Mouse (Mus musculus) thymus, postnatal 36 days (tissue): ENCODE data around the gene Tcfl5.

Experiments used
- DNase-seq, 2 experiments: peaks; one replicate each; pipeline ENCODE4 v3.0.0; 2022; ENCODE audit warnings: mixed read lengths in 2 of 2

Tcfl5 gene

DNA sequence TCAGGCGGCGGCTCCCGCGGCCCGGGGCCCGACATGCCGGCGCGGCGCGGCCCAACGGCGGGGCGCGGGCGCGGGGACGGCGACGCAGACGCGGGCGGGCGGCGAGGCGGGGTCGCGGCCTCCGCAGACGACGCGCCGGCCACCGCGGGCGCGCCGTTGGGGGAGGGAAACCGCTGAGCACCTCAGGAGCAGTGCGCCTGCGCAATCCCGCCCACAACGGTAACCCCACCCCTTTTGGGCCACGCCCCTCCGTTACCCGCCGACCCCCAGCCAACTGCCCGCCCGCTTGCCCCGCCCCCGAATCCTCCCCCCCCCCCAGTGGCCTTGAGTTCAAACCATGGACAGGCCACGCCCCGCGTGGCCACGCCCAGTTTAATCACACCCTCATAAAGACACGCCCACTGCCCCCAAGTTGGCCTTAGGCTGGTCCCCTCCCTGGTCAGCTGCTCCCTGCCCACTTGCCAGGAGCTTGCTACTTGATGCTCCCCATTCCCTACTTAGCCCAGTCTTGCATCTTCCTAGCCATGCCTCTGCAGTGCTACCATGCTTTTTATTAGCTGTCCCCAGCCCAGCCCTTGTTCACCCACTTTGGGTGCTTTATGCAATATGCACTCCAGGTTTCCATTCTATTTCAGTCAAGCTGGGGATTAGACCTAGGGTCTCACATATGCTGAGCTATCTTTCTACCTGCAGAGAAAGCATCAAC, at the start of gene Tcfl5:
Gene Tcfl5, minus strand, starts transcription at position 154 of the 706 bp plus-strand sequence.
- DNase-seq = no peak

- no peak for DNase-seq
These were observed 47.3 kb upstream of the Tcfl5 start for GRCm38 (mm10) chr2:180689841-180690240.

GRCm38 (mm10) chr2:180684031-180684430, 41.5 kb upstream of the Tcfl5 start:
- no peak for DNase-seq

DNA sequence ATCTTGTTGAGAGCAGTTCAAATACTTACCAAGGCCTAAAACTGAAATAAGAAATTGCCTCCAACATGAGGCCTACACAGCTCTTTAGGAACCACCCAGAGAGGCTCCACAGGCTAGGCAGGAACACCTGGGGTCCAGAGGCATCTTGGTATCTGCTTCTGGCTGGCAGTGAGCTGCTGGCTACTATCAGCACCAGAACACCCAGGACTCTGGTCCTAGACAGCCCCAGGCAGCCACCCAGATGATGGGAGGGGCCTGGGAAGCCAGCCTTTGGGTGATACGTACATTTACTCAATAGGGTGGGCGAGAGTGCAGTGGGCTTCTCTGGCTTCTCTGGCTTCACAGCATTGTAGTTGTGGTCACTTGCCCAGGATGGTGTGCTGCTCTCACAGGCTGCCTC, 41.0 kb upstream of the Tcfl5 start:
- no peak for DNase-seq

DNA sequence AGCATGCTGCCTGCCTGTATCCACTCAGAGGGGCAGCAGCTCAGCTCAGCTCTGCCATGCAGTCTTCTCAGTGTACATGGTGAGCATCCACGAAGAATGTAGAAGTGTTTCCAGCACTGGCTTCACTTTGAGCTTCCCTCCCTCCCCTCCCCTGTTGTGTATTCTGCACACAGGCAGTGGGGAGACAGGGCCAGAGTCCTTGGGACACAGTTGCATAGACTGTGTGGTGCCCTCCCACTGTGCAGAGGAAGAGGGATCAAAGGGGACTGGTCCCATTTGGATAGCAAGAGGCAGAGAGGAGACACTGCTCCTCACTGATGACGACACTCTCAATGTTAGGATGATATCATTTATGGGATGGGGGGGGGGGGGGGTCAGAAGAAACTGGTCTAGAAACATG, 38.7 kb upstream of the Tcfl5 start:
- no peak for DNase-seq

GRCm38 (mm10) chr2:180678609-180679140, 36.2 kb upstream of the Tcfl5 start:
- DNase-seq = peak; percentile 56 to 64

DNA sequence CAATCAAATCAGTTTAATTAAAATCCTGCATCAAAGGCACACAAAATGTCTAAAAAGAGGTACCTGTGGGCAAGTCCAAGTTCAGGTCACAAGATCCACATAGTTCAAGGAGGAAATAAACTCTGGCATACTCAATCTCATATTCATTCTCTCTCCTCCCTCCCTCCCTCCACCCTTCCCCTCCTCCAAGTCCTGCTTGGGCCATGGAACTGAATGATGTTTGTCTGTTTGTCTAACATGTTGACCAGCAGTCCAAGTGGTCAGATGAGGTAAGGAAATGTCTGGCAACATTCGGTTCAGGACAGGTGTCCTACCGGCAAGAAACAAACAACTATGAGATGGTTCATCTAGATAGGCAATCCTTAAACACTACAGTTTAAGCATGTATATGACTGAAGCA, 34.2 kb upstream of the Tcfl5 start:
- no peak for DNase-seq

DNA sequence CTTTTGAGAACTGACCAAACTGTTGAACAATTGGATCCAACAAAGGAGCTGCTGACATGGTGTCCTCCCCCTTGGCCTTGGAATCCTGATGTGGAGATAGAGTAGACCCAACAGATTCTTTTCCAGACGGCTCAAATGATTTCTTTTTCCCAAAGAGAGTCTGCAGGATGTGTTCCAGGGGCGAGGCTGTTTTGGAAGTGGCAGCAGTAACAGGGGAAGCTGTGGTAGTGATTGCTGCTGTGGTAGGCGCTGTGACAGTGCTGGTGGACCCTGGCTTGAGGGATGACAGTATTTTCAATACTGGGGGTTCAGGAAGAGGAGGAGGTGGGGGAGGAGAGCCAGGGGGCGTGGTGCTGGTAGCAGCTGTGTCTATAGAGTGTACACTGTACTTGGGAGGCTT, 19.5 kb upstream of the Tcfl5 start:
- DNase-seq = no peak

- DNase-seq = no peak
These were observed 18.0 kb upstream of the Tcfl5 start for GRCm38 (mm10) chr2:180660521-180660920.

GRCm38 (mm10) chr2:180659353-180660150, 17.0 kb upstream of the Tcfl5 start:
- no peak for DNase-seq

GRCm38 (mm10) chr2:180658381-180658780, 15.9 kb upstream of the Tcfl5 start:
- DNase-seq = no peak

GRCm38 (mm10) chr2:180657394-180658013, 15.0 kb upstream of the Tcfl5 start:
- peak; percentile 44 to 57 for DNase-seq

DNA sequence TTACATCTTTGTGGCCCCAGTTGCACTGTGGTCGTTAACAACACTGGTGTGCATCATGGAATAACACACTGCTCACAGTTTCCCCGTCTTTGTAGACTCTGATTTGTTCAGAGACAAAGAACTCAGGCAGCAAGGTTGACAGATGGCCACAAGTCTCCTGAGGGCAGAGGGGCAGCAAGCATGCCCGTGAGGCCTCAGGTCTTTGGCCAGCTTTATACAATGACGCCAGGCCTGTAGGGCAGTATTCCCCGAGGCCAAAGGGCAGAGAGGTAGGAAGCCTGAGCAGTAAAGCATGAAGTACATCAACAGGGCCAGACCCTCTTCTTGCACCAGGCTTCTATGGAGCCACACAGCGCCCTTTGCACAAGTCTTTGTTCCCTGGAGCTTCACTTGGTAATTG, 12.6 kb upstream of the Tcfl5 start:
- DNase-seq = no peak

DNA sequence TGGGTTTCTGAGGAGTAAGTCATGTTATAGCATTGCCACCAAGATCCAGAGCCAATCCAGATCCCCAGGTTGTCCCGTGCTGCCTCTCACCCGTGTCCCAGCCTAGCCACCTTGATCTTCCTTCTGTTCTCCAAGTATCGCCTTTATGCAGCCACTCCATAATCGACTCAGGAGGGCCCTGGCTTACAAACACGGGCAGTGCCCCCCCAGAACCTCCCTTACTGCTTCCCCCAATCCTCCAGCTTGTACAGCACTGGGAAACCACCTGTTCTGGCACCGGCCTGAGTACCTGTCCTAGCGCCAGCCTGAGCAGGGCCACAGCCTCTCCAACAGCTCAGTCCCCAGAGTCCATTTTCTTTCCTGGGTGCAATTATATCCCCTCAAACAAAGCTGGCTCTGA, 12.2 kb upstream of the Tcfl5 start:
- no peak for DNase-seq

- DNase-seq = no peak
These were observed 4.3 kb upstream of the Tcfl5 start for GRCm38 (mm10) chr2:180646841-180647240.

GRCm38 (mm10) chr2:180643626-180644025, 1.1 kb upstream of the Tcfl5 start:
- no peak for DNase-seq

- DNase-seq = no peak
These were observed 643 bp downstream of the Tcfl5 start for GRCm38 (mm10) chr2:180641576-180642554.

- DNase-seq = no peak
These were observed 30.6 kb downstream of the Tcfl5 start for GRCm38 (mm10) chr2:180611882-180612281.

GRCm38 (mm10) chr2:180610283-180610682, 32.2 kb downstream of the Tcfl5 start:
- DNase-seq = no peak

- no peak for DNase-seq
These were observed 37.7 kb downstream of the Tcfl5 start for GRCm38 (mm10) chr2:180604781-180605180.

DNA sequence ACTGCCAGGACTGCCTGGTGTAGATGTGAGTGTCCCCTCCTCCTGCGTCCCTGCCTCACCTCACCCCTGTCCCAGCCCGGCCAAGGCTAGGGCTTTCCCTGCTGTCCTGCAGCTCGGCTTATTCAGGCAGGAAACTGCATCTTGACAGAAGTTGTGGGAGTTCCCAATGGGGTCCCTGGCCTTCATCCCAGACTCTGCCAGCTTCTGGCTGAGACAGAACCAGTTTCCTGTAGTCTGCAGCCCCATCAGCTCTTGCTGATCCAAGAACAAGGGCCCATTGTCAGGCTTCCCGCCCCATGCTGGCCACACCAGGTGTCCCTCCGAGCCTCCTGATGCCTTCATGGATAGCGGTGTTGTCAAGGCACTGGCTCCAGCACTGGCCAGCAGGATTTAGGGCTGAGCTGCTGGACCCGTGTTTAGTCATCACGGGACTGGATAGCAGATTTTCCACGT, 41.9 kb downstream of the Tcfl5 start:
- no peak for DNase-seq

- DNase-seq = no peak
These were observed 44.3 kb downstream of the Tcfl5 start for GRCm38 (mm10) chr2:180598157-180598705.
